Mouse (Mus musculus): ENCODE data around the gene Cnot1.

The Cnot1 gene

GRCm38 (mm10) chr8:95688073-95688672 is 119.1 kb downstream of the Cnot1 start:
- no peak for DNase-seq (ENCODE audit: low spot score)

- no peak for DNase-seq (ENCODE audit: low spot score)
These were observed 129.1 kb downstream of the Cnot1 start for GRCm38 (mm10) chr8:95678024-95678611.

GRCm38 (mm10) chr8:95677591-95678023 is 129.7 kb downstream of the Cnot1 start:
- no peak for DNase-seq (ENCODE audit: low spot score)

- no peak for DNase-seq (ENCODE audit: low spot score)
These were observed 130.6 kb downstream of the Cnot1 start, which contains the start of gene Ndrg4 for GRCm38 (mm10) chr8:95676631-95677030. Gene Ndrg4 (plus strand): TSS chr8:95676980.

- no peak for DNase-seq (ENCODE audit: low spot score)
These were observed 134.5 kb downstream of the Cnot1 start for GRCm38 (mm10) chr8:95672811-95673210.

GRCm38 (mm10) chr8:95671861-95672260 is 135.4 kb downstream of the Cnot1 start:
- no peak for DNase-seq (ENCODE audit: low spot score)

- DNase-seq (ENCODE audit: low spot score) = no peak
These were observed 137.3 kb downstream of the Cnot1 start for GRCm38 (mm10) chr8:95669967-95670366.
